ENCODE assay signal across 34 mouse cellular contexts in genomic region chr10:26492146-26492545, GRCm38 (mm10).
DNase-seq lines count a peak whose midpoint lies in the region; ATAC-seq and TF ChIP-seq lines count a peak whose summit lies in the region.
"Had no signal": no experiment of that assay in that cellular context is flagged by ENCODE, and none has a peak within 500 bp of the region (broad histone marks: within the 10 kb centered on the region; RNA-seq: fewer than 3 reads in every experiment).

No protein-coding gene starts in this region.

- no peaks in the 10 kb centered on the region for H3K4me1 ChIP-seq in CH12.LX (ENCODE audit: control insufficient read depth in 1 of 2, insufficient read depth in 2 of 2)
- no peaks in the 10 kb centered on the region for H3K4me1 ChIP-seq in embryonic facial prominence, embryonic 10.5 days
- no peaks in the 10 kb centered on the region for H3K4me1 ChIP-seq in embryonic fibroblast, embryonic 13.5 days (ENCODE audit: control insufficient read depth, insufficient read depth, low read length)
- no peaks in the 10 kb centered on the region for H3K4me1 ChIP-seq in limb, embryonic 12.5 days (replicated peaks)
- no peaks in the 10 kb centered on the region for H3K4me1 ChIP-seq in hindbrain, embryonic 14.5 days (replicated peaks; ENCODE audit: control insufficient read depth, insufficient read depth, low read length)
- H3K4me1 ChIP-seq: forebrain, embryonic 15.5 days; hindbrain, embryonic 10.5 days; liver, embryonic 13.5 days; megakaryocyte, embryonic 14.5 days; midbrain, embryonic 13.5 days had no signal

- H3K79me2 ChIP-seq in CH12.LX (replicated peaks; ENCODE audit: control insufficient read depth, extremely low read depth, insufficient read depth, poor library complexity, severe bottlenecking): peaks cover 2% of the 10 kb centered on the region; the same call in 1 of the 2 replicates

- H3K9me3 ChIP-seq in CH12.LX (replicated peaks; ENCODE audit: low read length): no peaks in the 10 kb centered on the region
- H3K9me3 ChIP-seq in embryonic facial prominence, embryonic 10.5 days: no peaks in the 10 kb centered on the region
- H3K9me3 ChIP-seq in limb, embryonic 12.5 days: no peaks in the 10 kb centered on the region
- H3K9me3 ChIP-seq in hindbrain, embryonic 14.5 days (ENCODE audit: control insufficient read depth, low read length): no peaks in the 10 kb centered on the region
- H3K9me3 ChIP-seq: embryonic facial prominence, embryonic 12.5 days; forebrain, embryonic 15.5 days; hindbrain, embryonic 10.5 days; liver, embryonic 13.5 days; megakaryocyte, embryonic 14.5 days; midbrain, embryonic 13.5 days had no signal

- no peaks in the 10 kb centered on the region for H3K27me3 ChIP-seq in CH12.LX (replicated peaks)
- H3K27me3 ChIP-seq in embryonic facial prominence, embryonic 10.5 days (replicated peaks; ENCODE audit: low read depth, poor library complexity, severe bottlenecking): no peaks in the 10 kb centered on the region
- no peaks in the 10 kb centered on the region for H3K27me3 ChIP-seq in limb, embryonic 12.5 days
- H3K27me3 ChIP-seq in hindbrain, embryonic 14.5 days (ENCODE audit: control insufficient read depth, insufficient read depth, low read length): no peaks in the 10 kb centered on the region
- H3K27me3 ChIP-seq: embryonic facial prominence, embryonic 12.5 days; forebrain, embryonic 15.5 days; liver, embryonic 13.5 days; megakaryocyte, embryonic 14.5 days; midbrain, embryonic 13.5 days had no signal

- H3K9ac ChIP-seq in CH12.LX (ENCODE audit: insufficient read depth, low read depth): no peak overlapping the region
- no peak overlapping the region for H3K9ac ChIP-seq in limb, embryonic 12.5 days (replicated peaks)
- H3K9ac ChIP-seq in hindbrain, embryonic 14.5 days: no peak overlapping the region
- H3K9ac ChIP-seq: embryonic facial prominence, embryonic 12.5 days; forebrain, embryonic 15.5 days; liver, embryonic 13.5 days; midbrain, embryonic 13.5 days had no signal

- 68% methylated on average over 11 of the region's 11 CpGs for WGBS in embryonic facial prominence, embryonic 10.5 days
- 17% methylated on average over 11 of the region's 11 CpGs for WGBS in limb, embryonic 12.5 days
- WGBS in hindbrain, embryonic 14.5 days: 79% methylated on average over 11 of the region's 11 CpGs

- in situ Hi-C loops in CH12.LX (cut with MboI; ENCODE audit: low pct_ligation_motif_present, low pct_unique_long_range_greater_than_20kb, low sequenced_read_pairs): loop anchor here (25.0 kb wide), 1 partner anchor 395 kb away; no protein-coding TSS in a partner anchor

- 0 out of 2 replicates have a peak, but pooled peaks have one; percentile 68 for ATAC-seq in limb, embryonic 12.5 days (ENCODE audit: insufficient number of reproducible peaks, insufficient read depth, low FRiP score, low TSS enrichment, low read depth)
- no peak for ATAC-seq in hindbrain, embryonic 14.5 days (ENCODE audit: low FRiP score)
- ATAC-seq: activated CD4-positive, CD25-positive, alpha-beta regulatory T cell, adult 4 months; CD4-positive, CD25-positive, alpha-beta regulatory T cell, adult 4 months; forebrain, embryonic 15.5 days; hindbrain, postnatal 0 days; intestine, embryonic 16.5 days; lung, postnatal 0 days; midbrain, embryonic 13.5 days had no signal

- H3K27ac ChIP-seq in CH12.LX (ENCODE audit: insufficient read depth, low read depth): no peak overlapping the region
- no peak overlapping the region for H3K27ac ChIP-seq in embryonic facial prominence, embryonic 10.5 days (replicated peaks)
- H3K27ac ChIP-seq in embryonic fibroblast, embryonic 13.5 days (ENCODE audit: insufficient read depth, low read length): peak overlapping the region; percentile 48
- 0 out of 2 replicates have a peak overlapping the region, but pooled peaks have one; percentile 41 for H3K27ac ChIP-seq in limb, embryonic 12.5 days
- H3K27ac ChIP-seq in hindbrain, embryonic 14.5 days: no peak overlapping the region
- H3K27ac ChIP-seq: embryonic facial prominence, embryonic 12.5 days; forebrain, embryonic 15.5 days; heart, adult 2 months; hindbrain, embryonic 10.5 days; hindbrain, postnatal 0 days; liver, embryonic 13.5 days; midbrain, embryonic 13.5 days had no signal

- H3K4me3 ChIP-seq in CH12.LX (replicated peaks in 1 of 3; ENCODE audit: low read depth in 2 of 3, low read length in 2 of 3, poor library complexity in 1 of 3): no peak overlapping the region
- H3K4me3 ChIP-seq in embryonic facial prominence, embryonic 10.5 days: no peak overlapping the region
- no peak overlapping the region for H3K4me3 ChIP-seq in embryonic fibroblast, embryonic 13.5 days (ENCODE audit: insufficient read depth, low read length)
- no peak overlapping the region for H3K4me3 ChIP-seq in limb, embryonic 12.5 days (replicated peaks)
- no peak overlapping the region for H3K4me3 ChIP-seq in hindbrain, embryonic 14.5 days (replicated peaks; ENCODE audit: low read length)
- H3K4me3 ChIP-seq: embryonic facial prominence, embryonic 12.5 days; forebrain, embryonic 15.5 days; heart, adult 2 months; hindbrain, embryonic 10.5 days; liver, embryonic 13.5 days; megakaryocyte, embryonic 14.5 days; midbrain, embryonic 13.5 days had no signal

- TF ChIP-seq RAD21 in CH12.LX (IDR thresholded peaks at IDR 0.05; ENCODE audit: low read depth, low read length): no peak

- no peak for TF ChIP-seq POLR2A in CH12.LX (IDR thresholded peaks at IDR 0.05; ENCODE audit: low read depth, low read length)
- no peak for TF ChIP-seq POLR2A in embryonic fibroblast, embryonic 13.5 days (IDR thresholded peaks at IDR 0.05; ENCODE audit: low read depth, low read length)

- H3K36me3 ChIP-seq in CH12.LX (replicated peaks in 1 of 2; ENCODE audit: control insufficient read depth in 1 of 2, insufficient read depth in 1 of 2, low read length in 1 of 2): peaks cover 2 to 5% of the 10 kb centered on the region in 2 experiments
- H3K36me3 ChIP-seq in embryonic facial prominence, embryonic 10.5 days (replicated peaks): no peaks in the 10 kb centered on the region
- no peaks in the 10 kb centered on the region for H3K36me3 ChIP-seq in limb, embryonic 12.5 days
- no peaks in the 10 kb centered on the region for H3K36me3 ChIP-seq in hindbrain, embryonic 14.5 days (replicated peaks; ENCODE audit: control insufficient read depth, insufficient read depth)
- H3K36me3 ChIP-seq: embryonic facial prominence, embryonic 12.5 days; forebrain, embryonic 15.5 days; hindbrain, embryonic 10.5 days; liver, embryonic 13.5 days; midbrain, embryonic 13.5 days had no signal

- dilution Hi-C loops in CH12.LX (cut with MboI; ENCODE audit: extremely low pct_ligation_motif_present, extremely low pct_unique_long_range_greater_than_20kb, low sequenced_read_pairs): no loop called here

- TF ChIP-seq EP300 in CH12.LX (IDR thresholded peaks at IDR 0.05; ENCODE audit: low read length): no peak

- peak overlapping the region; percentile 24; the same call in 1 of the 2 replicates for H3K4me2 ChIP-seq in CH12.LX (ENCODE audit: insufficient read depth, low read depth, poor library complexity, severe bottlenecking)
- H3K4me2 ChIP-seq in limb, embryonic 12.5 days: 0 out of 2 replicates have a peak overlapping the region, but pooled peaks have one; percentile 26
- H3K4me2 ChIP-seq in hindbrain, embryonic 14.5 days (replicated peaks): no peak overlapping the region
- H3K4me2 ChIP-seq: embryonic facial prominence, embryonic 12.5 days; forebrain, embryonic 15.5 days; liver, embryonic 13.5 days; midbrain, embryonic 13.5 days had no signal

- no peak for TF ChIP-seq CTCF in CH12.LX (conservative IDR thresholded peaks at IDR 0.05 in 1 of 2, IDR thresholded peaks at IDR 0.05 in 1 of 2; ENCODE audit: low read depth in 2 of 2, low read length in 2 of 2)
- no peak for TF ChIP-seq CTCF in embryonic fibroblast, embryonic 13.5 days (IDR thresholded peaks at IDR 0.05; ENCODE audit: borderline replicate concordance, insufficient read depth, low read length)

- no peak for DNase-seq in CH12.LX (ENCODE audit: extremely low read depth)
- peak; percentile 48 for DNase-seq in embryonic facial prominence, embryonic 10.5 days (ENCODE audit: low spot score)
- DNase-seq in thymus, postnatal 36 days: no peak
- no peak for DNase-seq in hindbrain, embryonic 14.5 days (ENCODE audit: low spot score)
- DNase-seq in adipocyte (ENCODE audit: low spot score): no peak
- no peak for DNase-seq in cerebellum, postnatal 14 days
- DNase-seq: adrenal gland, adult 8-10 months; cerebellum, adult 2 months; cerebellum, postnatal 36 days; heart, adult 2 months; heart, postnatal 14 days; kidney, adult 9 months; kidney, postnatal 10 days; layer of hippocampus, postnatal 36 days; left cerebral cortex, postnatal 4 days; liver, embryonic 13.5 days; lung, adult 18-20 months; lung, postnatal 4 days; retina, postnatal 1 day; right cerebral cortex, postnatal 25 days; thymus, adult 18-20 months; thymus, postnatal 25 days had no signal

TF ChIP-seq in CH12.LX, 34 proteins besides CTCF, POLR2A, EP300 and RAD21:
- no peak for TF ChIP-seq POLR2AphosphoS2 (IDR thresholded peaks at IDR 0.05; ENCODE audit: low read depth, low read length)
- no peak for TF ChIP-seq ZC3H11A (IDR thresholded peaks at IDR 0.05; ENCODE audit: low read depth, low read length)
- no peak for TF ChIP-seq MYC (IDR thresholded peaks at IDR 0.05; ENCODE audit: low read depth, low read length)
- no peak for TF ChIP-seq CHD2 (IDR thresholded peaks at IDR 0.05; ENCODE audit: low read length)
- TF ChIP-seq NRF1 (IDR thresholded peaks at IDR 0.05; ENCODE audit: low read depth, low read length): no peak
- TF ChIP-seq TBP (conservative IDR thresholded peaks at IDR 0.05; ENCODE audit: low read depth, low read length): no peak
- TF ChIP-seq USF1 (IDR thresholded peaks at IDR 0.05; ENCODE audit: low read depth, low read length): no peak
- TF ChIP-seq KAT2A (IDR thresholded peaks at IDR 0.05; ENCODE audit: insufficient replicate concordance, low read length): no peak
- TF ChIP-seq ZMIZ1 (IDR thresholded peaks at IDR 0.05; ENCODE audit: low read depth, low read length): no peak
- TF ChIP-seq MAFK (IDR thresholded peaks at IDR 0.05; ENCODE audit: insufficient replicate concordance, low read length): no peak
- TF ChIP-seq SMC3 (IDR thresholded peaks at IDR 0.05; ENCODE audit: low read depth, low read length): no peak
- TF ChIP-seq MAZ (IDR thresholded peaks at IDR 0.05; ENCODE audit: low read depth, low read length): no peak
- no peak for TF ChIP-seq UBTF (IDR thresholded peaks at IDR 0.05; ENCODE audit: low read depth, low read length)
TF ChIP-seq in CH12.LX: peak in this region for 0.

Comparison
In these comparisons a context has a peak if more than half of its experiments do, and no peak if none do; other contexts are left out.
1. H3K27ac ChIP-seq: peak in embryonic fibroblast, embryonic 13.5 days (single experiment) and limb, embryonic 12.5 days (single experiment); none in CH12.LX (single experiment), embryonic facial prominence, embryonic 10.5 days (single experiment) and hindbrain, embryonic 14.5 days (single experiment).